Mouse (Mus musculus) G1E-ER4 (cell line): ENCODE measurements around the gene Fibp. TPM values are rescaled to one million over a fixed set of nuclear protein-coding genes. Genes with fewer than 3 reads are reported as not detected.

ENCODE experiments used
- GATA1 ChIP-seq: IDR thresholded peaks from one replicate; pipeline ENCODE4 v1.8.0; 2012; ENCODE audit warnings: low read length, inconsistent platforms
- polyA plus RNA-seq: library from polyadenylated mRNA; stranded (reverse); fragments of >175 nt; gene quantifications from 2 replicates; pipeline ENCODE4 v1.2.3, GENCODE M21; 2012

The Fibp gene
- 12.1 and 152 TPM in 2 replicates for polyA plus RNA-seq

DNA sequence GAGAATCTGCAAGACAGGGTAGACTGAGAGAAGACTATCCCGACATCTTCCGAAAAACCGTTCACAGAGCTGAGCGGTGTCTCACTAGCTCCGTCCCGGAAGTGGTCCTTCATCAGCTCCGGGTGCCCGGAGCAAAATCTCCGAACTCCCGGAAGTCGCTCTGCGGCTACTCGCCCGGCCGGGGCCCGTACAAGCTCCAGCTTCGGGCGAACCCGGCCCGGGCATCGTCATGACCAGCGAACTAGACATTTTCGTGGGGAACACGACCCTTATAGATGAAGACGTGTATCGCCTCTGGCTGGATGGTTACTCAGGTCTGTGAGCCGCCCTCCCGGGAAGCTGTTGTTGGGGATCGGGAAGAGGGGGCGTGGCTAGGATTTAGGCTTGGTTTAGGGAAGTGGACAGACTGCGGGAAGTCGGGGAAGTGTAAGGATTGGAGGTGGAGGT, at the start of gene Fibp:
TSS of gene Fibp (plus strand) at position 151 of the 447 bp plus-strand sequence.
- TF ChIP-seq GATA1: no peak

DNA sequence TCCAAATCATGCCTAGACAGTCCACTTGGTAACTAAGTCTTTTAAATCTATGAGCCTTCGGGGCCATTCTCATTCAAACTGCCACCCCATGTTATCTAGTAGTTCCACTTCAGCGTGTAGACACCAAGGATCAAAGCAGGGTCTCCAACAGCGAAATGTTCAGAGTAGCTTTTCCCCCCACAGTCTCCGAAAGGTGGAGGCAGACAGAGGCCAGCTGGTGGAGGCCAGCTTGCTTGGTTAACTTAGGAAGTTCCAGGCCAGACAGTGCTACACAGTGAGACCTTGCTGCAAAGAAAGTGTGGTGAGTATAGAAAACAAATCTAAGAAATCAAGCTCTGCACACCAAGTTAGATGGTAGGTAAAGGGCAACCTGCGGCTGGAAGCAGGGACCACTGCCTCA, 49.8 kb upstream of the Fibp start:
- no peak for TF ChIP-seq GATA1

DNA sequence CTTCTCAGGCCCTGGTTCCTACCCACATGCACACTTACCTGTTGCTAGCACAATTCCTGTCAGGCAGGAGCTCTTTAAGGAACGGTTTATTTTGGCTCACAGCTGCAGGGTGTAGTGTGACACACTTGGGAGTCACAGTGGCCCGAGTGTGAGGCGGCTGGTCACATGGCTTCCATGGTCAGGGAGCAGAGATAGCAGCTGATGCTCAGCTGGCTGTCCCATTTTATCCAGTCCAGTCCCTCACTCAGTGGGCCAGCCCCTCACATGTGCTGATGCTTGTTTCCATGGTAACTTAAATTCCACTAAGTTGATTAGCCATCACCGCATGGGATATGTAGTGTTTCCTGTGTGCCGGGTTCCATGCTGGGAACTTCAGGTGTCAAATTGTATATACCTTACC, 48.5 kb upstream of the Fibp start:
- no peak for TF ChIP-seq GATA1

DNA sequence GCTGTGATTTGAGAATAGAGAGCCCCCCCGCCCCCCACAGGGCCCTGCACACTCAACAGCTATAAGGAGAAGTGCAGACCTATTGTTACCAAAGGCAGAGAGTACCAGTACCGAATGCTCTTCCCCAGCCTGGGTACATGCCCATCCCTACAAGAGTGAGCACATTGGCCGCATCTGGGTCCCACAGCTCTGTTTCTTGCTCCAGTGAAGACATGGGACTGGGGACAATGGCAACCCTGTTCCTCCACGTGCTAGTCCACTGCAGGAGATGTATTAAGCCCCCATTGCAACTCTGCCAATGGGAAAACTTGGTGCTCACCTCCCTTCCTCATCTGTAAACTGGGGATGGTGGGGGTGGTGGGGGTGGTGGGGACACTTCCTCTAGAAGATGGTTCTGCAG, 46.6 kb upstream of the Fibp start:
- no peak for TF ChIP-seq GATA1

DNA sequence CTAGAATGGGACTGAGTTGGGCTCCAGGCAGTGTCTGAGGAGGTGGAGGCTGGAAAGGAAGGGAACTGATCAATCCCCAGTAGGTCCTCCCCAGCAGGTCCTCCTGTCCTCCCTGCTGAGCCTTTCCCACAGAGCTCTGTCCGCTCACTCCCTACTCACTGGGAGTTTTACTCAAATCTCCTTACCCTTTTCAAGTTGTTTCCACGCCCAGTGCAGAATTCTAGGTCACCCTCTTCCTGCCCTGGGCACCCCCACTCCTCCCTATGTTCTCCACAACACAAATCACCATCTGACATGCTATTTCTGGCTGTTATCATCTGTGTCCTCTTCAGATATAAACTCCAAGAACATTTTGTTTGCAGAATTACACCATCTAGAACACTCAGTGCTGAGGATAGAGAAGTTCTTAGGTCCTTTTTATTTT, 45.9 kb upstream of the Fibp start:
- TF ChIP-seq GATA1: no peak

DNA sequence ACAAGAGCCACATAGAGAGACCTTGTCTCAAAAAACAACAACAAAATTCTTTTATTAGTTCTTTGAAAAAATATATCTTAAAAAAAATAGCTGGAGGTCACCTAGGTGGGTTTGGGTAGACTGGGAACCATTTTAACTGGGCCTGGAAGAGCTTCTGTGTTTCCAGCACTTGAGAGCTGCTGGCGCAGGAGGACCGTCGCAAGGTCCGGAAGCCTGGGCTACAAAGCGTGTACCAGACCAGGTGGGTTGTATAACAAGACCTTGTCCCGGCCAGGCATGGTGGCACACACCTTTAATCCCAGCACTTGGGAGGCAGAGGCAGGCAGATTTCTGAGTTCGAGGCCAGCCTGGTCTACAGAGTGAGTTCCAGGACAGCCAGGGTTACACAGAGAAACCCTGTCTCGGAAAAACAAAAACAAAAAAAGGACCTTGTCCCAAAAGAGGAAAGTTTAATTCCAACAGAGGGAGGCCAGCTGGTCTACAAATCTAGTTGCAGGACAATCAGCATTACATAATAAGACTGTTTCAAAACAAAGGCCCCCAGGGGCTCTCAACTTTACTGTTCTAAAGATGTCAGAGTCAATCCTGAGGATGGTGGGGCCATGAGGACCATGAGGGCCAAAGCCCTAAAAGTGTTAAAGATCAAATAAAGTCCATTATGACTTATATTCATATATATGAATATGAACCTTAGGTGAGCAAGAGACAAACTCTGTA, 41.5 kb upstream of the Fibp start:
- no peak for TF ChIP-seq GATA1

DNA sequence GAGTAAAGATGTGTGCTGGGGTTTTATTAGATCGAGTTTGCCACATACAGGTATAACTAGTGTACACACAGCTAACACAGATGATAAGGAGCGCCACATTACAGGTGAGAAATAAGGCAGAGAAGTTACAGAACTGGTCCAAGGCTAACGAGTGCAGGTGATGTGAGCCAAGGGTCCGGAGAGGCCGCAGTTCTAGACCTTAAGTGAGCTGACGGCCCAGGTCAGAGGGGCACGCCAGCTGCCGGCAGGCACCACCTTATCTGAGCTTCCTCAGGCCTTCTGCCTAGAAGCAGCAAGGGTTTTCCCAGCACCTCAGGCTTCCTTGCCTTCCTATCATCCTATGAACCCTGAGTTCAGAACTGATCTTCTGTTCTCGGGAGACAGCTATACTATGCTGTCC, 40.8 kb upstream of the Fibp start:
- no peak for TF ChIP-seq GATA1

DNA sequence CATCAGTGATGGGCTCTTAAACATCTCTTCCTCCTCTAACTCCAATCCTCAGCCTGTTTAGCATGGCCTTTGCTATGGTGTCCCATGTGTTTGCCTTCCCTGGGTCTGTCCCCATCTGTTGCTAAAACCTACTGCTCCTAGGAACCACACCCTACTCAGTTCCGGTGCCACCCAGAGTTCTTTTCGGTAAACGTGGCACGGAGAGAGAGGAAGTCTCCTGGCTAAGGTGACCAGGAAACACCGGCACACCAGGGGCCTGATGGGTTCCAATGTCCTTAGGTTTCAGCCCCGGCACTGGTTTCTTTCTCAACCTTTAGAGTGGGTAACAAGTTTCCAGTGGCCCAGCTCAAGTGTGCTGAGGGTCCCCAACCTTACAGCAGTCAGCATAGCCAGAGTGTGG, 39.8 kb upstream of the Fibp start:
- no peak for TF ChIP-seq GATA1

DNA sequence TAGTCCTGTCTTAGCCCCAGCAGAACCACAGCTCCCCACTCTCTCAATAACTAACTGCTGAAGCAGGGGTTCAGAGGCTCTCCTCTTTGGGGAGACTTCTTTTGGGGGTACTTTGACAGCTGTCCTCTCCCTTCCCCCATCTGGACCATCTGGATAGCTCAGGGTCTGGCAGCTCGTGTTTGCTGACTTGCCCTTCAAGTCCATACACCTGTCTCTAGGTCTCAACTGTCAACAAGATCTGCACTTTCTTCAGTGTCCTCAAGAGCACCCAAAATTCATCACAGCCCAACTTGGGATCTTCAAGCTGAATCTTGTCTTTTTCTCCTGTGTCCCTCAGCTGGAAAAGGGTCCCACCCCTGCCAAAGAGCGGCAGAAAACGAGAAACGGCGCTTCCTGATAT, 38.6 kb upstream of the Fibp start:
- no peak for TF ChIP-seq GATA1

DNA sequence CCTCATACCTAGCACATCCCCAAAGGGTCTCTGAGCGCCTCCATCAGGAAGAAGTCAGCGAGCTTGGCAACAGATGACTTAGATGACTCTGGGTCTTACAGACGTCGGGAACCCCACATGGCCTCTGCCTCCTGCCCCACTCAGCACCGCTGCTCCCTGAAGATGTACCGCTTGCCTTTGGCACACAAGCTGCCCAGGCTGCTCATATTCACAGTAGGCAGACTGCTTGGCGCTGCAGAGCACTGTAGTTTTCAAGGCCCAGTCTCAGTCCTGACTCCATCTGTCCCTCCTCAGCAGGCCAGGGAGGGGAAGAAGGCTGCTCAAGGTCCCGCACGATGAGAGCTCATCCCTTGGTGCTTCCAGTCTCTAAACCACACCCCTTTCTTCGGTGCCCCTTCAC, 38.1 kb upstream of the Fibp start:
- TF ChIP-seq GATA1: no peak

DNA sequence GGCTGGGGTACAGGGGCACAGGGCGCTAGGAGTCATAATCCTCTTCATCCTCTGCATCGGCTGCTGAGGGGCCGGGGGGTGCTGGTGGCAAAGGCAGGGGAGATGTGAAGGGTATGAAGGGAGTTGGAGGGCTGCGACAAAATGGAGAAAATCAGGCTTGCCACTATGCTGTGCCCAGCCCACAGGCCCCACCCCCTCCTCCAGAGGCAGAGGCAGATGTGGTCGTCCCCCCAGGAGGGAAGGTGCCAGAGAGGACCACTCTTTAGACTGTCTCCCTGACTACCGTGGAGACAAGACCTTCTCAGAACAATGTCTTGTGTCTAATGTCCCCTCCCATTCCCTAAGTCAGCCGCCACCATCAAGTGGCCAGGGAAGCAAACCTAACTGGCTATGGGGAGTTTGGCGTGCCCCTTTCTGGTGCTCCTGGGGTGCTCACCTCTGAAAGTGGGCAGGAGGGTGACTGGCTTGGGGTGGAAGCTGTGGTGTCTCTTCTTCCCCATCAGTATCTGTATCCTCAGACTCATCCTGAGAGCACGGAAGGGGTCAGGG, 37.4 kb upstream of the Fibp start:
- TF ChIP-seq GATA1: no peak

DNA sequence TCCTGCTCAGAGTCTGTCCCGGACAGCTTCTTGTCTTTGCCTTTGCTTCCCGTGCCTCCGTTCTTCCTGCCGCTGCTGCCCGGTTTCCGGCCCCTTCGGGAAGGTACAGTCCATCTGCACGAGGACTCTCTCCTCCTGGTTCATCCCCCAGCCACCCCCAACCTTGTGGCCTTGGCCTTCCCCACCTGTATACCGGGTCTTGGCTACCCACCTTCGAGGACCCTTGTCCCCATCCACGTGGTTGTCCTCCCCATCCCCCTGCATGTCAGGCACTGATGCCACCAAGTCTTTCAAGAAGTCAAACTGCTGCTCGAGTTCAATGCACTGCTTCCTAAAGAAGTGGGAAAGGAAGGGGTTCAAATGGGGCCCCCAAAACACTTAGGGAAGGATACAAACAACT, 36.9 kb upstream of the Fibp start:
- no peak for TF ChIP-seq GATA1

DNA sequence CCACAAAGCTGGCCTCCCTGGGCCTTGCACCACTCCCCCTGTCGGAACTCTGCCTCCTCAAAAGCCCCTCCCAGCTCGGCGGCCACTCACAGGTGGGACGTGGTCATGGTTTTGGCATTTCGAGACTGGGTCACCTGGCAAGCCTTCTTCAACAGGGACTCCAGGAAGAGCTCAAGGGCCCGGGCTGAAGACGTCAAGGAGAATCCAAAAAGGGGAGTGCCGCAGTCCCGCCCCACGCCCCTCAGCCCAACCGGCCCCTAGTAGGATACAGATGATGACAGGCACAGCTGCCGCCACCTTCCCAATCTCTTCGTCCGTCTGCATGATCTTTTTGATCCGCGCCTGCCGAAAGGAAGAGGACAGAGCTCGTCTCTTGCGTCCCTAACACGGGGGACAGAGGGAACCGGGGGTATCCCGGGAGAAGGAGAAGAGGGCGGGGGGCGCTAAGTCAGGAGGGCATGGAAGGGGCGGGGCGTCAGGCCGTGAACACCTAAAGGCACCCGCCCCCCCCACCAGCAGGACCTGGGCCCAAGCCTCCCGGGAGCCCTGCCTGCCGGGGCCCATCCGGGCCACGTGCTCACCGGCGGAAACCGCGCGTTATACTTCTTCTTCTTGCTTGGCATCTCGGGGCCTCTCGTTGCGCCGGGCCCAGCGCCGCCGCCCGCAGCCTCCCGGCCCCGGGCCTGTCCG, 36.2 kb upstream of the Fibp start:
- TF ChIP-seq GATA1: no peak

DNA sequence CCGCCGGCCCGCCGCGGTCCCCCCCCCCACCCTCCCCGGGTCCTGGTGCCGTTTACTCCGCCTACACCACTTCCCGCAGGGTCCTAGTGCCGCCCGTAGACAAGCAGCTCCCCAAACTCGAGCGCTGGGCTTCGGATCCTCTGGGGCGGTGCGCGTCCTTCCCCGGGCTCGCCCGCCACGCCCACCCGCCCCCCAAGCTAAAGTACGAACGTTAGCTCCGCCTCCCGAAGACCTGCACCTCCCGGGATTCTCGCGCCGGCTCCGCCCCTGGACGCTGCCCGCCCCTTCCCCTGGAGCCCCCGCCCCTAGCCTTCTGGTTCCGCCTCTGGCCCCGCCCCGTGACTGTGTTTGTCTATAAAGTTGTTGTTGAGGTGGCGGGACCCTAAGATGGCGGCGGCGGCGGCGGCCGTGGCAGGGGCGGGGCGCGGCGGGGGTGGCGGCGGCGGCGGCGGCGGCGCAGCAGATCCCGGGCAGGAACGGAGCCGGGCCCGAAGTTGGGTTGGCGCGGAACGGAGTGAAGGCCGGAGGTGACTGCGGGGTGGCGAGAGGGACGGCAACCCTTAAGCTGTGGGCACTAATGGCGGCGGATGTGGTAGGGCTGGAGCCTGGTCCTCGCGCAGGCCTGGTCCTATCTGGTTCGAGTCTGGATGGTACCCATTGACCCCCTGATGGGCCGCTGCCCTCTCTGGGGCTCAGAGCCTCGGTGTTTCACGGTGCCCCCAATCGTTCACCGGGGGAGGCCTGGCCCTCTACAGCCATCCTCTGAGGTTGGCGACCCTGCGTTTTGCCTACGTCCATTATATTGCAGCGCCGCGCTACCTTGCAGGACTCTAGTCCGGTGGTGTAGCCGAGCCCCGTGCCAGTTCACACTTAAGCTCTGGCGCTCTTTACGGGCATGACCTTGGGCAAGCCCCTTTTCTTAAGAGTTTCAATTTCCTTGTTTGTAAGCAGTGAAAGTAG, 35.4 kb upstream of the Fibp start, which contains the start of the genes Drap1 and AI837181:
TSS of gene Drap1 (minus strand) at position 198 of the 960 bp plus-strand sequence.
TSS of gene AI837181 (plus strand) at position 363 of the 960 bp plus-strand sequence.
- no peak for TF ChIP-seq GATA1

DNA sequence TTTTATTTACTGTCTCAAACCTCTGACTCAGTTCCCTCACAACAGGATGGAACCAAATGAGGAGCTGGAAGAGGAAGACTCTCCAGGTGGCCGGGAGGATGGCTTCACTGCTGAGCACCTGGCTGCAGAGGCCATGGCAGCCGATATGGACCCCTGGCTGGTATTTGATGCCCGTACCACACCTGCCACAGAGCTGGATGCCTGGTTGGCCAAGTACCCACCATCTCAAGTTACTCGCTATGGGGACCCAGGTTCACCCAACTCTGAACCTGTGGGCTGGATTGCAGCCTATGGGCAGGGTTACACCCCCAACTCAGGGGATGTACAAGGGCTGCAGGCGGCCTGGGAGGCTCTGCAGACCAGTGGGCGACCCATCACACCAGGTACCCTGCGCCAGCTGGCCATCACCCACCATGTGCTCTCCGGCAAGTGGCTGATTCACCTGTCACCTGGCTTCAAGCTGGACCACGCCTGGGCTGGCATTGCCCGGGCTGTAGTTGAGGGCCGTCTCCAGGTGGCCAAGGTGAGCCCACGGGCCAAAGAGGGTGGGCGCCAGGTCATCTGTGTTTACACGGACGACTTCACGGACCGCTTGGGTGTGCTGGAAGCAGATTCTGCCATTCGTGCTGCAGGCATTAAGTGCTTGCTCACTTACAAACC, 34.4 kb upstream of the Fibp start:
- TF ChIP-seq GATA1: no peak
